Mouse (Mus musculus) spleen, postnatal 10 days (tissue): ENCODE results near the gene Cct5.
"Not testable (repeated sequence)": the region's sequence is repeated elsewhere in the genome, so short reads cannot be mapped to it uniquely, and the experiment has no call there.

Experiments
- DNase-seq, 2 experiments: peaks; one replicate each; pipeline ENCODE4 v3.0.0; 2021 to 2022; ENCODE audit warnings: low spot score in 2 of 2

The Cct5 gene

DNA sequence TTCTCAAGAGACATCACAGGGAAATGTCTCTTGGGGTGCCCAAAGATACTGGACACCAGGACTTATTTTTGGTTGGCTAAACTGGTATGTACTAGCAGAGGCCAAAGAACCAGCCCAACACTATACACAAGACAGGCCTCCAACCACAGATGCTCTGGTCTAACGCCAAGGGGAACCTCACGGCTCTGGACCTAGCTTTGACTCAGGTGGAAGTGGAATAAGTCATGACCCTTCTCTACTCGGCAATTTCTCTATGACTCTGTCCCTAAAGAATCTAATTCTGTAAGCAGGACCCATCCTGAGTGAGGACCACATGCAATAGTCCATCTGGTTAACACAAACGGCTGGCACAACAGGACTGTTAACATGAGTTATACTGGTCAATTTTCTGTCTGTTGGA is 1.8 kb downstream of the Cct5 start:
- DNase-seq, result no peak

DNA sequence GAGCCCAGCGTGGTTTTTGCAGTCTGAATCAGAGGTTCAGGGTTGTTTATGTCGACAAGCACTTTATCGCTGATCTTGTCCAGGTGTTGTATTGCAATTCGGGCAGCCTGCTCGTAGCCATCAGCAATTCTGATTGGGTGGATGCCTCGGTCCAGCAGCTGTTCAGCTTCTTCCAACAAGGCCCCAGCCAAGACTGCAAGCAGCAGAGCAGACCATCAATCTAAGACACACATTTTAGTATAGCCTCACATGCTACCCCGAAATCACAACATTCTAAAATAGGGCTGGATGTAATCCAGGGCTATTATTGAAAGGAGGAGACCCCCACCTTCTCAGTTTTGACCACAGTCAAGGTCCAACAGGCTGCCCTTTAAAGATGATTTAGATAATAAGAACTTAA is 6.0 kb downstream of the Cct5 start:
- DNase-seq, result no peak

DNA sequence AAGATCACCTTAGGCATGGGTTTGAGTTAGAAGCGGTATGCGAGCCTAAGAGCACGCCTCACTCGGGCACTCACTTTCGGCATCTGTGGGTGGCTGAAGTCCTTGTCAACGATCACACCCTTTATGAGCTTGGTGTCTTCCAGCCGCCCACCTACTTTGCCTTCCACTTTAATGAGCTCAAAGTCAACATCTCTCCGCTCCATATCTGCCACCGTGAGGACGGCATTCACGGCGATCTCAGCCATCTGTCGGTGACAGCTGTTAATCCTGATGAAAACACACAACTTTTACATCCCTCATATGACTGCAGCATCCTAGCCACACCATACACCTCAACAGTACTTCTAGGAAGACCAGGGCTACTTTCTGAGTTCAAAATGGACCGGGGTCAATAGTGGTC is 7.3 kb downstream of the Cct5 start:
- DNase-seq, result no peak

DNA sequence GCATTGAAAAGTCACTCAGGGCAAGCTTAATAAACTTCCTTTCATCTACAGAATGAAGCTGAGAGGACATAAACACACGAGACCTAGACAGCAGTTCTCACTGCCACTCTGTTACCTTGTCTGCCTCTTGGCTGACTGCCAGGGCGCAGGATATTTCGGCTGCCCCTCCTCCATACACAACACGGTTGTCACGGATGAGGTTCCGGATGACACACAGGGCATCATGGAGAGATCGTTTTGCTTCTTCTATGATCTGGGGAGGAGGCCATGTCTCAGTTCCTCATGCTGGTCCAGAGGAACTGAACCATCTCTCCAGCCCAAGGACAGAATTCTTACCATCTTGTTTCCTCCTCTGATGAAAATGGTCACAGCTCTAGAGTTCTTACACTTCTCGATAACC is 9.1 kb downstream of the Cct5 start:
- DNase-seq, result no peak

DNA sequence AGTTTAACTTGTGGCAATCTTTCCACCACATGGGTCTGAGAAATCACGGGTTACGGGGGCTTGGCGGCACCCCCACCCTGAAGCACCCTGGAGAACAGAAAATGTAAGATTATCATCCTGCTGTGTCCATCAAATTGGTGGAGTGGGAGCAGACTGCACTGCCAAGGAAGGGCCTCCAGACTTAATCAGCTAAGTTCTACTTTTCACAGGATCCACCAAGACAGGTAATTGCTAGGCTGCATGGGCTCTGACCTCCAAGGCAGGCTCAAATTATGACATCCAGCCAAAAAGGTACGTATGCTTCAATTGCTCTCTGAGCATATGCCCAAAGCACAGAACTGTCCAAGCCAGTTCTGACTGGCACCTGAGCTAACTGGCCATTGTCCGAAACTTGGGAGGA is 11.4 kb downstream of the Cct5 start:
- no peak for DNase-seq

DNA sequence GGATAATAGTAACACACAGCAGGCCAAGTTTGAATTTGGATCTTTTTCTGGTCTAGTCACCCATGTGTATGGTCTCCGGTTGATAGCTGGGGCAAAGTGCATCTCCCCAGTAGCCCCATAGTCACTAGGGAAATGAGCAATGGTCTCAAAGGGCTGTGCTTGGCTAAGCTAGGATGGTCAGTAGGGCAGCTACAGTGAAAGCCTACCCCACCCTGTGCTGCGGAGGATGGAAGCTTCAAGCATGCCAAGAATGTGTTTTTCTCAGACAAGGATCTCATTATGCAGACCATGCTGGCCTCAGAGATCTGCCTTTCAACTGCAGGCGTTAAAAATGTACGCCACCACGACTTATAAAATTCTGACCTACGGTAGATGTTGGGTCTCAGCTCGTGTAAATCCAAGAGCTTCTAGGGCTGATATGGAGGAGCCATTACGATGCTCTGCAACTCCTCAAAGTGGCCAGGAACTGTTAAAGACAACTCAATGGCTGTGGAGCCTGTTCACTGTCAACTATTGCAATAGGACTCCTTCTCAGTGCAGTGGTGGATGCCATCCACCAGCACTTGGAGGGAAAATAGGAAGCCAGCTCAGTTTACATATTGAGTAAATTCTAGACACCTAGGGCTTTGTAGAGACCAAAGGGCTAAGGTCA is 12.5 kb downstream of the Cct5 start:
- no peak for DNase-seq

DNA sequence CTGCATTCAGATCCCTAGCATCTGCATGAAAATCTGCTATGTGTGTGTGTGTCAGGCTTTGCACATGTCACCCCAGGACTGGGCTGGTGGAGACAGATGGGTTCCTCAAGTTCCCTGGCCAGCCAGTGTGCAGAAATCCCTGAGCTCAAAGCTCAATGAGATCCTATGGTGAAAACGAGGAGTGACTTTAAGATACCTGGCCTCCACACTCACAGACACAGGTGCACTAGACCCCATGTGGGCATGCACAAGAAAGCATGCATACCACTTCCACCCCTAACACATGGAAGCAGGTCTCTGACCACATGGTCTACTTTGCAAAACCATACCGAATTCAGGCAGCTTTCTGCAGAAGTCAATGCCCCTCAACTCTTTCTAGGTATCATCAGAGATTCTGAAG is 13.8 kb downstream of the Cct5 start:
- DNase-seq, result no peak

DNA sequence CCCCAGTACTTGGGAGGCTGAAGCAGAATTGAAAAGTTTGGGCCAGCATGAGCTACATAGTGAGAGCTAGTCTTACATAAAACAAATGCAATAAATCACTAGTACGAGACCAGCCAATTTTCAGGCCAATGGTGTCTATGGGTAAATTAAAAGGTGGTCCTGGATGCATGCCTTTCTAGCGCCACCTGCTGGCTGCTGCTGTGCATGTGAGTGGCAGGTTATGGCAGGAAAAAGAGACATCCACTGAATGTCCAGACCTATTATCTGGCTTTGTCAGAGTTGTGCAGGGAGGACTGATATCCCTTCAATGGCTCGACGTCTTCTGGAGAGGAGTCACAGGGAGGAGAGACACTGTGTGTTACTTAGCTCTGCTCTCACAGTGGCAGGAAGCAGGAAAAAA is 15.1 kb downstream of the Cct5 start:
- peak; percentile 82 to 91 for DNase-seq

DNA sequence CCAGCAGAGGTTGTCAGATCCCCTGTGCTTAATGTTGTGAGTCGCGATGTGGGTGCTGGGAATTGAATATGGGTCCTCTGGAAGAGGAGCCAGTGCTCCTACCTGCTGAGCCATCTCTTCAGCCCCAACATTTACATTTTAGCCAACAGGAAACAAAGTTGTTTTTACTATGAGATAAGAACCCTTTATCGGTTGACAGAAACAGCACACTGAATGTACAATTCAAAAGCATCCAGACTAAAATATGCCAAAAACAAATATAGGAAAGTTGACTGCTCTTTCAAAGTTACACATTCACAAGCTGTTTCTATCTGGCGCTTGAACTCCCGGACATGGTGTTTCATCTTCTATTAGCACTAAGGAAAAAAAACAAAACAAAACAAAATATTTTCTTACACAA is 15.5 kb downstream of the Cct5 start:
- no peak for DNase-seq

DNA sequence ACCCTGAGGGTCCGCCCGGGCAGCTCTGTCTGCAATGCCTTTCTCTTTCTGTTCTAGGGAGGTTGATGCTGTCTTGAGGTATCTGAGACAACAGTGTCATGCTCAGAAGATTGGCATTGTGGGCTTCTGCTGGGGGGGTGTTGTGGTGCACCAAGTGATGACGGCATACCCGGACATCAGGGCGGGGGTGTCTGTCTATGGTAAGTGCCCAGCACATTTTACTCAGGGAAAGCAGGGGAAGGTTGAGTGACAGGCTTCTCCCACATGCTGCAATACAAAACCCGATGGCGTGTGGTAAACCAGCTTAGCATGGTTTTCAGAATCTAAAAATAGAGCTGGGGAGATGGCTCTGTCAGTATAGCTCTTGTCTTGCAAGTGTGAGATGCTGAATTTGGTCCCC is 16.4 kb downstream of the Cct5 start:
- no peak for DNase-seq

DNA sequence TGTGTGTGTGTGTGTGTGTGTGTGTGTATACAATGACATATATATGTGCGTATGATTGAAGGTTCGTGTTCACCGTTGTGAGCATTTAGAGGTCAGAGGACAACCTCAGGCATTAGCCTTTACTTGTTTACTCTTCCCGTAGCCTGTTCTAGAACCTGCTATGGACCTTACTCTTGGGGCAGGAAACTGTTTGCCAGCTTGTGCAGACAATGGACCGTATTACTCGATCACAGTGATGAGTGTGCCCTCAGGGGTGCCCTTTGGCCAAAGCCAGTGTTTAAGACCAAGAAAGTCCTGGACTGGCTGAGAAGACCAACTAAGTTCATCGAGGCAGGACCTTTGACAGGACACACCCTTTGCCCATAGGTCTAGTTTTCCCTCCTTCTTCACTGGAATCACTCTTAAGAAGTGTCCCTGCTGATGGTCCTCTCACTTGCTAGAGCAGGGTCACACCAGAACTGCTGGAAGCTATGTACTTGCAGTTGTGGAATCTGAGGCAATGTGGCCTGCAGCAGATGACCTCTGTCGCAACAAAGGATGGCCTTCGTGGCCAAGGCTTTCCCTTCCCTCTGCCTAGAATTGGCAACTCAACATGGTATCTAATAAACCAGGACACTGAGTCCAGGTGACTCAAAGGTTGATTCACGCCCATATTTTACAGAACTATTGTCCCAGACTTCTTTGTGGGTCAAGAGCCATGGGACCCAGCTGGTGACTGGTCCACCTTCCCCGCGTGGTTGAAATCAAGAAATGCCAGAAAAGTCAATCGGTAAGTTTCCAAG is 18.1 kb downstream of the Cct5 start:
- no peak for DNase-seq

DNA sequence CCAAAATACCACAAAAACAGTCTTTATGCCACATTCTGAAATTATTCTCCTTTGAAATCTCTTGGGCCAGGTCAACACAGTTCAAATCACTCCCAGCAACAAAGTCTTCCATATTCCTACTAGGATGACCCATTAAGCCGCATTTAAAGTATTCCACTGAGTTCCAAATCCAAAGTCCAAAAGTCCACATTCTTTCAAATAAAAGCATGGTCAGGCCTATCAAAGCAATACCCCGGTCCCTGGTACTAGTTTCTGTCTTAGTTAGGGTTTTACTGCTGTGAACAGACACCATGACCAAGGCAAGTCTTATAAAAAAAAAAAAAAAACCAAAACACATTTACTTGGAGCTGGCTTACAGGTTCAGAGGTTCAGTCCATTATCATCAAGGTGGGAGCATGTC is 20.5 kb downstream of the Cct5 start:
- DNase-seq, result not testable (repeated sequence)

DNA sequence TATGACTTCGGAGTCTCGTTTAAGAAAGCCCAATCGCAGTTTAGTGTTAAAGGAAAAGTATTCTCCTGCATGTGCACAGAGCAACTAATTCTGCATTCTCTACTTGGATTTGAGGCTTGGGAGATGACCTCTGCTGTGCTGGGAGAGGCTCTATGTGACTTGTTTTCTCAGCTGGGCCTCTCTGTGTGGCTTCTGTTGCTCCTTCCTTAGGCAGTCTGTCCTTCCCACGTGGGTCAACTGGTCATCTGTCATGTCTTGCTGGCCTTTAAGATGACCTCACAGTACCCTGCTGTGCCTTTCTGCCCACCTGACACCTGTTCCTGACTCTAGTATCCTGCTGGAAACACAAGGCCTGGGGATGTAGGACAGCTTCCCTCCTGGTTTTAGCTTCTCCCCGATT is 25.5 kb downstream of the Cct5 start:
- DNase-seq, result no peak

DNA sequence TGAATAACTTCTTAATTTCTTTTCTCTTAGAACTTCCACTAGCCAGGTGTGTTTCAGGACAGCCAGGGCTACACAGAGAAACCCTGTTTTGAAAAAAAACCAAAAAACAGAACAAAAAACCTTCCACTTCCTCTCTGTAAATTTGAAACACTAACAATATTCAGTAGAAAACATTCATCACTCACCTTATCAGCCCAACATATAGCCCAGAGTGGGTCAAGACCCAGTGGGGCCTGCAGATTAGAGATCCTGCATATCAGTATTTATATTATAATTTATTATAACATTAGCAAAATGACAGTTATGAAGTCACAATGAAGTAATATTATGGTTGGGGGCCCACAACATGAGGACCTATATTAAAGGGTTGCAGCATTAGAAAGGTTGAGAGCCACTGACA is 27.9 kb downstream of the Cct5 start:
- no peak for DNase-seq

DNA sequence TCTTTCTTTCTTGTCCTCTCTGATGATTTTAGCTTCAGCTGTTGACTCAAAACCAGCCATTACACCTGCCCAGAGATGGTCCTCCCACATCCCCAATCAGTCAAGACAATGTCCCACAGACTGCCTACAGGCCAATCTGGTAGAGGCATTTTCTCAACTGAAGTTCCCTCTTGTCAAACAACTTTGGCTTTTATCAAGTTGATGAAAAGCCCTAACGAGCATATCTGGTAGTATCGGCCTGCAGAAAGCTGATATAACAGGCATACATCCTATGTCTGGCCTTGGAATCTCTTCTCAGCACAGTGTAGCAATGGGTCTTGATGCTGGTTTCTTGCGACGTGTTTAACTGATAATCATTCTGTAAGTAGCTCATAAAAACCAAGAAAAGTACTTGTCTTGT is 28.3 kb downstream of the Cct5 start:
- DNase-seq, result no peak

DNA sequence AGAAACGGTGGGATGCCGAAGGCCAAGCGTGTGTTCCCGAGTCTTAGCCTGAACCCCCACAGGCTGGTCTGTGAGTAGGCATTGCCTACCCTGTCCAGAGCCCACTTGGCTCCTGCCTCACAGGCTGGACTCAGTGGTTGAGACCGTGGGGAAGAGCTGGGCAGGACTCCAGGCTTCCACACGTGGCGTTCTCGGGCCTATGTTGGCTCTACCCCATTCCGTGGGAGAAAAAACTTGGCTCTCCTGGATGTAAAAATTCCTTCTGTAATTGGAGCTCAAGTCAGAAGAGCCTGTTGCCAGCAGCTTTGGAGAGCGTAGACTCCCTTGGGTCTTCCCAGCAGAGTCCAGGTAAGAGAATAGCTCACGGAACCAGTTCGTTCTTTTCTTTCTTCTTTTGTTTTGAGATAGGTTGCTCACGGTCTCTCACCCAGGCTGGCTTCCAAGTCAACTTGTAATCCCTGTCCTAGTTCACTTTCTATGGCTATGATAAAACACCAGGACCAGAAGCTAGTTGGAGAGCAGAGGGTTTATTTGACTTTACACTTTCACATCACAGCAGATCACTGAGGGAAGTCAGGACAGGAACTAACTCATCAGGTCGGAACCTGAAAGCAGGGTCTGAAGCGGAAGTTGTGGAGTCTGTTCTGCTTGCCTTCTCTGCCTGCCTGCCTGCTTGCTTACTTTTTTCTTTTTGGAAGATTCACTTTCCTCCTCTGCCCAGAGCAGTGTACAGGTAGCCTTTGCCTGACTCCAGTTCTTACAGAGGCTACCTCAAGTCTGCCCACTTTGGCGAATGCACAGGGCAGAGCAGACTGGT is 29.5 kb downstream of the Cct5 start:
- no peak for DNase-seq

DNA sequence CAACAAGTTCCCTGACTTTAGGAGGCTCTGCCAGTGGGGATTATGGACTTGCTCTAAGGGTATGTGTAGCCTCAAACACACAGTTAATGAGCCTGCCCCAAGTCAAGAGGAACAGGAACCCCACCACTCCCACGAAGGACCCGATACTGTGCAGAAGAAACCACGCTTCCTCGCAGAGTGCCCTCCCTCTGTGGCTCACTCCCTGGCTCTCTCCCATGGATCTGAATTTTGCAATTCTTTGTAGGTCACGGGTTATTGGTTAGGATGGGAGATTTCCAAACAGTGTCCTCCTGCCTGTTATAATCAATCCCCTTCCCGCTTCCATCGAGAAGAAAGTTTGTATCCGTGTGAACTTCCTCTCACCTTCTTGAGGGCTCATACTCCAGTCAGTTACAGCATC is 30.6 kb downstream of the Cct5 start:
- no peak for DNase-seq

DNA sequence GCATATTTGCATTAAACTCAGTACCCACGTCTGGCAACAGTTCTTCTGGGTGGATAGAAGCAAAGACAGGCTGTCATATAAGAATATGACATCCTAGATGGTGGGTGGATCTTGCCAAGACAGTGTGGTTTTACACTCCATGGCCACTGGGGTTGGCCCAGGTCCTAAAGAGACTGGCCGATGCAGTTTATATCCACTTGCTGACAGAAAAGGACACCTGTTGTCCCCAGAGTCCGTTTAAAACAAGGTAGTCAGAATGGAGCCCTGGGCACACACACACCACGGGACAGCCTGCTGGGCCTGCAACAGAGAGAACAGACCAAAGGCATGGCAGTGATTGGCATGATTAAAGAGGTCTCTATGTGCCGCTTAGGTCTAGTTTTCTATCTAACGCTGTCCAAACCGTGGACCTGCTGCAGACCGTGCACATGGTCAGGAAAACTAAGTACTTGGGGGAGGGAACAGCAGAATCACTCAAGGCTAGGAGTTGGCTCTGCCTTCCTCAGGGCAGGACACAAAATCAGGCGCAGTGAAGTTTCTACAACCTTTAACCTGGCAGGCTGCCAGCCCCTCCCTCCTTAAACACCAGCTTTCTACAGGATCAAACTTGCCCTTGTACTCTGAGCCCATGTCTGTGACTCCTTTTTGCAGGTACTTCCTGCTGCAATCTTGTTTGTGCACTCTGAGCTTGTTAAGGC is 32.1 kb downstream of the Cct5 start:
- no peak for DNase-seq

DNA sequence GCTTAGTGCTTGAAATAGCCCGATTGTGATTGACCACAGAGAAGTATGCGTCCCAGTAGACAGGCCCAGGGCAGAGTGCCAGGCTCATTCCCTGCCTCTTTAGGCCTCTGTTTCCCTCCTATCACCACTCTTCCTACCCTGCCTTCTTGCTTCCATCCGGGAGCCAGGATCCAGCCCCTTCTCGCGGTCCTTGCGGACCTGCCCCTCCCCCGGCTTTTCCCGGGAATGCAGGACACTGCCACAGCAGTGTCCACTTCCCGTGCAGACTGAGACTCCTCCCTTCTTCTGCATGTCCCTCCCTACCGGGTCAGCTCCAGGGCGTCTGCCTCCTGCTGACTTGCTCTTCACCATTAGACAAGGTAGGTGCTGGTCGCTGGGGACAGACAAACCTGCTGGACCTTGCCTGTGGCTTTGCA is 33.0 kb downstream of the Cct5 start:
- peak in 1 of 2 experiments; percentile 28 for DNase-seq

DNA sequence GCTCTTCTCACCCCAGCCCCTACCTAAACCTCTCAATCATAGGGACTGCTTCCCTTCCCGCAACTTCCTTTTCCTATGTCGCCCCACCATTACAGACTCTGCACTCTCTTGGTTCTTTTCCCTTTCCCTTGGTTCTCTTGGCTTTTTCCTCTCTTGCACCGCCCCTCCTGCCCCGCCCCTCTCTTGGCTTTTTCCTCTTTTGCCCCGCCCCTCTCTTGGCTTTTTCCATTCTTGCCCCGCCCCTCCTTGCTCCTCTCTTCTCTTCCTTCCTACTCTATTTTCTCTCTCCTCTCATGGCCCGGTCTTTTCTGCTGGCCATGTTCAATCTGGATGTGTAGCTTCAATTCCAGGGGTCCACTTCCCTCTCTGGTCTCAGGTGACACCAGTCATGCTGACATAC is 34.2 kb downstream of the Cct5 start:
- DNase-seq, result no peak

DNA sequence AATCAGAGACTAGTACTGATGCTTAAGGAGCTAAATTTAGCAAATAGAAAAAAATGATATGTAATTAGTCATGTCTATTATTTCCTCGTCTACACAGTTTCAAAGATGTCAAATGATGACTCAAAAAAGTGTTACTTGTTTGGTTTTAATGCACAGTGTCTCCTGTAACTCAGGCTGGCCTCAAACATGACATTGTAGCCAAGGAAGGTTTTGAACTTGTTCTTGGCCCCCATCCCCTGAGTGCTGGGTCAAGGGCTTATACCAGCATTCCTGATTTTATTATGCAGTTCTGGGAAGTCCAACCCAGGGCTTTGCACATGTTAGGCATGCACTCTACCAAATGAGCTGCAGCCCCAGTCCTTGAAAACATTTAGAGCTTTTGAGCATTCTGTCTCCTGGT is 35.8 kb downstream of the Cct5 start:
- DNase-seq, result no peak

DNA sequence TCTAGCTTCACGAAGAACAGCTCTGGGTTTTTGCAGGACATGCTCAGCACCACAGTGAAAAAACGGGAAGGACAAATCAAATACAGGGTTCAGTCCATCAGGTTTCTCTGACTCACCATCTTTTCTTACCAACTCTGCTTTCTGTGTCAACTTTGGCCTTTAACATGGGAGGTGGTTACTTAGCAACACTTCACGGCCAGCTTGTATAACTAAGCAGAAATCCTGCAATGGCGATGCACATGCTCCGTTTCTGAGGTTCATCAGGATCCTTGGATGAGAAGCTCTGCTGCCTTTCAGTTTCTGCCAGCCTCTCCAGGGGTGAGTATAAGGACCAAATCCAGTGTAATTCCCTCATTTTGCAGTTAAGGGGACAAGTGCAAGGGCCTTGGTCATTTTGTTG is 36.4 kb downstream of the Cct5 start, which contains the start of gene Cmbl:
Gene Cmbl (plus strand): TSS at position 206 of the 400 bp plus-strand sequence.
- DNase-seq, result no peak
